Mouse (Mus musculus): ENCODE data around the gene Igdcc4. TPM values are rescaled to one million over a fixed set of nuclear protein-coding genes. Genes with fewer than 3 reads are reported as not detected.

Gene Igdcc4
- polyA plus RNA-seq, 1 experiment = 0.32 TPM

DNA sequence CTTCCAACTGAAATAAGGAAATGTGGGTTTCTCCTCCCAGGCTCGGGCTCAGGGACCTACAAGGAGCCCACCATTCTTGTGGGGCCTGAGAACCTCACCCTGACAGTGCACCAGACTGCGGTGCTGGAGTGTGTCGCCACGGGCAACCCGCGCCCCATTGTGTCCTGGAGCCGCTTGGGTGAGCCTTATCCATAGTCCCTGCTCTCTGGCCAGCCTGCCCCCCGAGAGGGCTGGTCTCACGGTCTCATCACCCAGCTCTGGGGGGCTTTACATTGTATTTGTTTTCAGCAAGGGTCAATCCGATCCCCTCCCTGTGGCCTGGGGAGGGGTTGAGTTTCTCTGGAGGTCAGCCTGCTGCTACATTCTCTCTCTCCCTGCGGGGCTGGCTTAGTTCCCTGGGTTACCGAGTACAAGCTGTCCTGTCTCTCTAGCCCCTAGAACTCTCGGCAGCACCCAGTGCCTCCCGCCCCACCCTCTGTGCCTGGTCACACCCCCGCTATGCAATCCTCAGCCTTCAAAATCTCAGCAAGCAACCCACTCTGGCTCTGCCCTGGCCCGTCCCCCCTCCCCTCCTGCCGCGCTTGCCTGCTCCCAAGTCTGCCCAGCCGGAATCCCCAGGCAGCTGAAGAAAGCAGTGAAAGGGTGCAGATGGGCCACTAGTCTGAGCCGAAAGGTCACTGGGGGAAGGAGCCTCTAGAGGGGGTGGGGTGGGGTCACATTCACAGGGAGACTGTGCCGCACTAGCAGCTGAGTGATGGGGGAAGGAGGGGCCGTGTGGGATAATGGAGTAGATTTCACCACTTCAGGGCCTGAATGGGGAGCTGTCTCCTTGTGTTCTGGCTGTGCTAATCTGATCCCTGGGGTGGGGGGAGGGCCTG lies 77.3 kb downstream of the Igdcc4 start:
- H3K4me3 ChIP-seq (replicated peaks; ENCODE audit: control insufficient read depth, low read depth, low read length) = no peak overlapping the region
- H3K4me1 ChIP-seq (ENCODE audit: control insufficient read depth, insufficient read depth, low read length) = no peaks in the 10 kb centered on the region; the same call in 1 of the 2 replicates
- H3K27ac ChIP-seq (ENCODE audit: control insufficient read depth, insufficient read depth, low read depth, low read length, poor library complexity) = no peak overlapping the region
- TF ChIP-seq POLR2A (IDR thresholded peaks at IDR 0.05; ENCODE audit: borderline replicate concordance, control insufficient read depth, low read depth, low read length) = no peak
- no peak for TF ChIP-seq CTCF (IDR thresholded peaks at IDR 0.05; ENCODE audit: control insufficient read depth, insufficient read depth, low read length)
- 67% methylated on average over 22 of the region's 22 CpGs for WGBS

DNA sequence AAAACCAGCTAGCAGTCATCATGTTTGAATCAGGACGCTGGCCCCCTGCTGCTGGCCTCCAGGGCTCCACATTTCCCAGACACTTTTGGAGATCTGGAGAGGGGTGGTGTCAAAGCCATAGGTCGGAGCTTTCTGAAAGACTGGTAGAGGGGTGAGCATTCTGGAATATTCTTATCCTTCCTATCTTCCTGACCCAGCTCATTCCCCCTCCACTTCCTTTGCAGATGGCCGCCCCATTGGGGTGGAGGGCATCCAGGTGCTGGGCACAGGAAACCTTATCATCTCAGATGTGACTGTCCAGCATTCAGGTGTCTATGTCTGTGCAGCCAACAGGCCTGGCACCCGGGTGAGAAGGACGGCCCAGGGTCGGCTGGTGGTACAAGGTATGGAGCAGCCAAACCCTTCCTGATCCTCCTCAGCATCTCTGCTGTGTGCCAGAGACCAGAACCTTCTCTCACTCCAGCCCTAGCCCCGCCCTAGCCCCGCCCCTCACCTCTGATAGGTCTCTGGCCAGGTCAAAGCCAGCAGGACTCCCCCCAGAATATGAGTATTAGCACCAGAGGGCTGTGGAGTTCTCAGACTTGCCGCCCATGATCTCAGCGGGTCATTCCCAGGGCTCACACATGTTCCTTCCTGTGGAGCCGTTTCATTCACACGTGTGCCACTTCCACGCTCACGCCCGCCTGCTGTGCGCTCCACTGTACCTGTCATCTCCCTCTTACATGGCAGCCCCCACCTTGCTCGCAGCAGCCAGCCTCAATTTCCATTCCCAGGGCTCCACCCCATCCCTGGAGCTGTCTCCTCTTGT lies 78.7 kb downstream of the Igdcc4 start:
- Histone ChIP-seq H3K4me3 (replicated peaks; ENCODE audit: control insufficient read depth, low read depth, low read length) (no peak overlapping the region), H3K4me1 (ENCODE audit: control insufficient read depth, insufficient read depth, low read length) (no peaks in the 10 kb centered on the region; the same call in none of the 2 replicates), H3K27ac (ENCODE audit: control insufficient read depth, insufficient read depth, low read depth, low read length, poor library complexity) (no peak overlapping the region)
- no peak for TF ChIP-seq POLR2A (IDR thresholded peaks at IDR 0.05; ENCODE audit: borderline replicate concordance, control insufficient read depth, low read depth, low read length)
- WGBS = 31% methylated on average over 17 of the region's 17 CpGs

Other genes starting within 250 kb of the Igdcc4 start
- 0.25 TPM in 1 of 2 replicates, not detected in the other for gene Slc24a1, start 149.9 kb upstream of the Igdcc4 start, polyA plus RNA-seq (2011; ENCODE audit: insufficient read depth, insufficient read length, low replicate concordance, missing spikeins)
- 7.7 and 9.0 TPM in 2 replicates for gene Ints14, start 140.6 kb upstream of the Igdcc4 start, polyA plus RNA-seq (2011; ENCODE audit: insufficient read depth, insufficient read length, low replicate concordance, missing spikeins)
- gene Hacd3, start 79.8 kb upstream of the Igdcc4 start, polyA plus RNA-seq (2011; ENCODE audit: insufficient read depth, insufficient read length, low replicate concordance, missing spikeins) = 9.2 and 18.0 TPM in 2 replicates
- gene Dpp8, start 69.1 kb upstream of the Igdcc4 start, polyA plus RNA-seq (2011; ENCODE audit: insufficient read depth, insufficient read length, low replicate concordance, missing spikeins) = 23.7 and 25.9 TPM in 2 replicates
- gene Igdcc3, start 39.7 kb downstream of the Igdcc4 start, polyA plus RNA-seq (2011; ENCODE audit: insufficient read depth, insufficient read length, low replicate concordance, missing spikeins) = not detected in 2 replicates
- 4.3 and 7.0 TPM in 2 replicates for gene Parp16, start 93.9 kb downstream of the Igdcc4 start, polyA plus RNA-seq (2011; ENCODE audit: insufficient read depth, insufficient read length, low replicate concordance, missing spikeins)
- gene Cilp, start 163.7 kb downstream of the Igdcc4 start, polyA plus RNA-seq (2011; ENCODE audit: insufficient read depth, insufficient read length, low replicate concordance, missing spikeins) = 0.40 TPM in 1 of 2 replicates, not detected in the other
- 7.3 and 19.9 TPM in 2 replicates for gene Clpx, start 192.8 kb downstream of the Igdcc4 start, polyA plus RNA-seq (2011; ENCODE audit: insufficient read depth, insufficient read length, low replicate concordance, missing spikeins)
- gene Pdcd7, start 244.6 kb downstream of the Igdcc4 start, polyA plus RNA-seq (2011; ENCODE audit: insufficient read depth, insufficient read length, low replicate concordance, missing spikeins) = 7.3 and 16.3 TPM in 2 replicates